Mouse (Mus musculus) hindbrain, embryonic 11.5 days (tissue): ENCODE results near the gene Idua. TPM values are rescaled to one million over a fixed set of nuclear protein-coding genes. Genes with fewer than 3 reads are reported as not detected.

Source experiments
- ATAC-seq: fragments of 200-750 bp; cut with Nextera tagmentation; 2 replicates; pipeline ENCODE4 v1.8.0; 2017; ENCODE audit warnings: mild to moderate bottlenecking, moderate TSS enrichment, moderate library complexity; ENCODE audit not compliant: low FRiP score
- DNase-seq: peaks from one replicate; pipeline ENCODE4 v3.0.0-alpha.2; 2015; ENCODE audit warnings: low spot score
- H3K27ac ChIP-seq: fragments of 300-500 bp; sonication (generic); 2 replicates; pipeline ENCODE4 v1.5.1; 2014; ENCODE audit warnings: mild to moderate bottlenecking, low read depth, low read length
- H3K27me3 ChIP-seq: fragments of 300-500 bp; sonication (generic); 2 replicates; pipeline ENCODE4 v1.6.1; 2014; ENCODE audit warnings: mild to moderate bottlenecking, low read length, moderate library complexity, mixed read lengths; ENCODE audit not compliant: control insufficient read depth, insufficient read depth
- H3K36me3 ChIP-seq: fragments of 300-500 bp; sonication (generic); 2 replicates; pipeline ENCODE4 v1.6.1; 2014; ENCODE audit warnings: mild to moderate bottlenecking, low read length, moderate library complexity, mixed read lengths; ENCODE audit not compliant: control insufficient read depth, insufficient read depth
- H3K4me1 ChIP-seq: fragments of 300-500 bp; sonication (generic); replicated peaks from 2 replicates; pipeline ENCODE4 v1.6.1; 2014; ENCODE audit warnings: low read length, mixed read lengths; ENCODE audit not compliant: control insufficient read depth, insufficient read depth
- H3K4me2 ChIP-seq: fragments of 300-500 bp; sonication (generic); replicated peaks from 2 replicates; pipeline ENCODE4 v1.6.1; 2014; ENCODE audit warnings: mild to moderate bottlenecking, low read depth, low read length
- H3K4me3 ChIP-seq: fragments of 300-500 bp; sonication (generic); 2 replicates; pipeline ENCODE4 v1.5.1; 2014; ENCODE audit warnings: low read depth, low read length
- H3K9ac ChIP-seq: fragments of 300-500 bp; sonication (generic); 2 replicates; pipeline ENCODE4 v1.6.1; 2014; ENCODE audit warnings: low read depth, low read length
- H3K9me3 ChIP-seq: fragments of 300-500 bp; sonication (generic); 2 replicates; pipeline ENCODE4 v1.6.1; 2016; ENCODE audit warnings: low read length; ENCODE audit not compliant: control insufficient read depth
- WGBS: fragments of 180-500 bp; shearing (Covaris S2); extraction: QIAGEN DNeasy Blood & Tissue Kit; methylation state at CpG from one replicate; pipeline ENCODE4 v1.1.7; 2014; 5-methylcytosine and 5-hydroxymethylcytosine counted together
- polyA plus RNA-seq: library from polyadenylated mRNA; unstranded; fragments of >200 nt; fragmentation: Nextera tagmentation; extraction: Ambion mirVana; gene quantifications from 2 replicates; pipeline ENCODE4 v1.2.1, GENCODE M21; 2014

The Idua gene
- polyA plus RNA-seq, 1 experiment from 2014 or later: 8.7 TPM

DNA sequence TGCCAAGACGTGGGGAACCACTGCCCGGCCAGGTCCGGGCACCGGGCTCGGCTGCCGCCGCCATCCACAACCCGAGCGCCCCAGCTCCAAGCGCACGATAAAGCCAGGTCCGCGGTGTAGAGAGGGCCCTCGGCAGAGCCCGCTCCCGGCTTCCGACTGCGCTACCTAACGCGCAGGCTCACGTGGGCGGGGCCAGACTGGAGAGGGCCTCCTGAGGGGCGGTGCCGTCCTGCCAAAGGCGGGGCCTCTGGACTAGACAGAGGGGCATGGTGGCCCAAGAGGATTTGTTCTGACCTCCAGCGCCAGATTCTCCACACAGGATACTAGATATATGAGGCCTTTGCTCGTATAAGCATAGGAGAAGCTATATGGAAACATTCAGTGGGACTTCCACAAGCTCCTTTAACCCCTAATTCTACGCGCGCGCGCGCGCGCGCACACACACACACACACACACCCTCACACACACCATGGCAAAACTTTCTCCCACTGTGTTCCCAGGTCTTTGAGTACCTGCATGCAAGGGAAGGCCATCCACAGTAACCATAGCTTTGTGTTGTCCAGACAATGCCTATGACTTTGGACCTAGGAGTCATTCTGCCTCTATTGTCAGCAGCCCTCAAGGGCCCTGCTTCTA, 619 bp downstream of the Idua start:
- Histone ChIP-seq H3K9me3 (no peaks in the 10 kb centered on the region), H3K4me2 (peak overlapping the region; percentile 91), H3K9ac (peak overlapping the region; percentile 83), H3K36me3 (no peaks in the 10 kb centered on the region), H3K4me1 (0 out of 2 replicates have a peak, but pooled peaks cover 5% of the 10 kb centered on the region), H3K4me3 (peak overlapping the region; percentile 78), H3K27ac (no peak overlapping the region), H3K27me3 (no peaks in the 10 kb centered on the region)
- ATAC-seq: peak; percentile 99
- WGBS: 12% methylated on average over 36 of the region's 36 CpGs
- DNase-seq: peak; percentile 94

GRCm38 (mm10) chr5:108662772-108663171, 2.6 kb downstream of the Idua start:
- Histone ChIP-seq H3K27ac (no peak overlapping the region), H3K27me3 (no peaks in the 10 kb centered on the region), H3K36me3 (no peaks in the 10 kb centered on the region), H3K4me2 (no peak overlapping the region), H3K4me1 (0 out of 2 replicates have a peak, but pooled peaks cover 5% of the 10 kb centered on the region), H3K9ac (no peak overlapping the region), H3K9me3 (no peaks in the 10 kb centered on the region), H3K4me3 (no peak overlapping the region)
- WGBS: 81% methylated on average over 4 of the region's 4 CpGs
- DNase-seq: no peak
- ATAC-seq: no peak

GRCm38 (mm10) chr5:108665066-108665465, 4.9 kb downstream of the Idua start:
- no peak for DNase-seq
- Histone ChIP-seq H3K4me3 (no peak overlapping the region), H3K4me2 (no peak overlapping the region), H3K27ac (no peak overlapping the region), H3K36me3 (no peaks in the 10 kb centered on the region), H3K27me3 (no peaks in the 10 kb centered on the region), H3K4me1 (0 out of 2 replicates have a peak, but pooled peaks cover 4% of the 10 kb centered on the region), H3K9ac (no peak overlapping the region), H3K9me3 (no peaks in the 10 kb centered on the region)
- 52% methylated on average over 3 of the region's 3 CpGs for WGBS
- ATAC-seq: no peak

DNA sequence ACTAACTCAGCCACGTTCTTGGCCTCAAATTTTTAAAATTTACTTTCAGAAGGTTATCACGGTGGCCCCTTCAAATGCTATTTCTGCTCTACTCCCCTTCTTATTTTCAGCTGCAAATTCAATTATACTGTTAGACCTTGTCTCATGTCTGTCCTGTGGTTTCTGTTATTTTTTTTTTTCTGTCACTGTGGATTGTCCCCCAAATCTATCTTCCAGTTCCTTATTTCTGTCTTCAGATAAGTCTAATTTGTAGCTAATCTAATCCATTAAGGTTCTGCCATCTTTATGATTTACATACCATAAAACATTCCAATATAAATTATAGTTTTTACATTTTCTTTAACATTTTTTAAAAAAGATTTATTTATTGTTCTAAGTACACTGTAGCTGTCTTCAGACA, 7.2 kb downstream of the Idua start:
- Histone ChIP-seq H3K4me3 (no peak overlapping the region), H3K36me3 (no peaks in the 10 kb centered on the region), H3K9me3 (no peaks in the 10 kb centered on the region), H3K27ac (no peak overlapping the region), H3K4me2 (no peak overlapping the region), H3K27me3 (no peaks in the 10 kb centered on the region), H3K4me1 (0 out of 2 replicates have a peak, but pooled peaks cover 4% of the 10 kb centered on the region), H3K9ac (no peak overlapping the region)
- DNase-seq (no peak), ATAC-seq (no peak)
- 89% methylated on average over 2 of the region's 2 CpGs for WGBS

DNA sequence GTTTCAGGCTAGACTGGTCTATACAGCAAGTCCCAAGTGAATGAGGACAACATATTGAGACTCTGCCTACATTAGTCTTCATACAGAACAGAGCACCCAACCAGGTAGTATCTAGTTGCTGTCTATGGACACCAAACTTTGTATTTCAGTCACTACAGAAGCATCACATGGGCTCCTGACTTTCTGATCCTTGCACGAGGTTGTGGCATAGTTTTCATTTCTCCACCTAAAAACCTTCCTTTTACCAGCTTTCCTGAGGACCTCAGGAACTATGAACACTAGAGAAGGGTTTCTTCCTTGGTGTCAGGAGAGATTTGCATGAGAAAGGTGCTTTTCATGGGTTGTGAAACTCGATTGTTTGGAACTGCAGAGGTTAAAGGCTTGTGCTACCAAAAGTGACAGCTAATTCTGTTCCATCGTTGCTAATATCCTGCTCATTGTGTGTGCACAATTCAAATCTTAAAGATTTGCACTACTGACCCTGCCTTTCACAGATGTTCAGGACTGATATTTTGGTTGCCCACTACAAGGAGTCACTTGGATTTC, 8.3 kb downstream of the Idua start:
- H3K9ac ChIP-seq: peak overlapping the region; percentile 70
- H3K4me2 ChIP-seq: peak overlapping the region; percentile 75
- 0 out of 2 replicates have a peak, but pooled peaks cover 4% of the 10 kb centered on the region for H3K4me1 ChIP-seq
- H3K36me3 ChIP-seq: no peaks in the 10 kb centered on the region
- DNase-seq: peak; percentile 24
- peak overlapping the region; percentile 51 for H3K4me3 ChIP-seq
- no peaks in the 10 kb centered on the region for H3K27me3 ChIP-seq
- WGBS: 18% methylated on average over 3 of the region's 3 CpGs
- no peaks in the 10 kb centered on the region for H3K9me3 ChIP-seq
- no peak overlapping the region for H3K27ac ChIP-seq
- no peak for ATAC-seq

DNA sequence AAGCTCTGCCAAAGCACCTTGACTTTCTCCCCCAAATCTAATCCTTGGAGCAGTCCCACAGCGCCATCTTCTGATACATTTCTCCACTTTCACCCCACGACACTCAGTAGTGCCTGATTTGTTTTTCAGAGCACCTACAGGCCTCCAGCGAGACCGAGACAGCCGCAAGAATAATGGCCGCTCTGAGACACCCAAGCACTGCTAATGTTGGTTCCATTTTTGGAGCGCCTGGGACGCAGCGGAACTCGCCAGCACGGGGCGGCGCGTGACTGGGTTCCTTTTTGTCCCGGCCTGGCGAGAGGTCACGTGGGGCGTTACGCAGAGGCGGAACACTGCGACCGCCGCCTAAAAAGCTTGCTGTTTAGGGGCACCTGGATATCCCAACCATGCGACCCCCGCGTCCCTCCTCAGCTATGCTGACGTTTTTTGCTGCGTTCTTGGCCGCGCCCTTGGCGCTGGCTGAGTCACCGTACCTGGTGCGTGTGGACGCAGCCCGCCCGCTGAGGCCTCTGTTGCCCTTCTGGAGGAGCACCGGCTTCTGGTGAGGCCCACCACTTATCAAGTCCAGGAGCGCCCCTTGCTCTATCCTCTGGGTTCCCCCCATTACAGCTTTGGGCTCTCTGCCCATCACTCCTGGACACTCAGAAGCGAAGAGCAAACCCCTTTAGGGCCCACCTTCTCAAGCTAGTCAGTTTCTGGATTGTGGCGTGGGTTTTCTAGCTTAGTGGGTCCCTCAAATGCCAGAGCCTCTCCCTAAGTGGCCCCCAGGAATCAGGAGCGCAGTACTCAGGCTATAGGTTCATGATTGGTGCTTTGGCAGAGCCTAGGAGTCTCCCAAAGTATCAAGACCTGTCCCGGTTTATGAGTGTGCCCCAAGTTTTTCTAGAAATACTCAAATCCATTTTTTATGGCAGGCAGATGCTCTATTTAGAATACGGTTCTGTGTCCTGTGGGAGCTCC, 9.1 kb downstream of the Idua start, which contains the start of gene Dgkq:
TSS of gene Dgkq (minus strand) at position 696 of the 960 bp plus-strand sequence.
- peak within 1 kb of the TSS; percentile 70 for H3K9ac ChIP-seq
- H3K36me3 ChIP-seq: no peaks in the 10 kb centered on the region
- H3K9me3 ChIP-seq: no peaks in the 10 kb centered on the region
- 7% methylated on average over 40 of the region's 43 CpGs for WGBS
- DNase-seq (peak; percentile 85), ATAC-seq (peak; percentile 86)
- H3K27me3 ChIP-seq: no peaks in the 10 kb centered on the region
- H3K27ac ChIP-seq: peak within 1 kb of the TSS; percentile 68
- peak within 1 kb of the TSS; percentile 75 for H3K4me2 ChIP-seq
- H3K4me3 ChIP-seq: peak within 1 kb of the TSS; percentile 51
- 0 out of 2 replicates have a peak, but pooled peaks cover 4% of the 10 kb centered on the region for H3K4me1 ChIP-seq

DNA sequence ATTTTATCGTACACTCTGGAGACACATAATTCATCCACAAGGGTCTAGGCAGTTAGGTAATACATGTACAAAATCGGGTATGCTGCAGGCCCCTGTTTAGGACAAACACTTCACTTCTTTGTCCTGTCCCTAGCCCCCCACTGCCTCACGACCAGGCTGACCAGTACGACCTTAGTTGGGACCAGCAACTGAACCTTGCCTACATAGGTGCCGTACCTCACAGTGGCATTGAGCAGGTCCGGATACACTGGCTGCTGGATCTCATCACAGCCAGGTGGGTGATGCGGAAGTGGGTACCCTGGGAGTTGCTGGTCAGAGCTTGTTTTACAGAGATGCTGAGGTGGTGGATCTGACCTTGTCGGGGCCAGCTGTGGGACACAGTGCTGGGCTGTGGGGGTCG, 9.9 kb downstream of the Idua start:
- no peaks in the 10 kb centered on the region for H3K36me3 ChIP-seq
- WGBS: 82% methylated on average over 9 of the region's 9 CpGs
- H3K4me2 ChIP-seq: no peak overlapping the region
- H3K27me3 ChIP-seq: no peaks in the 10 kb centered on the region
- H3K27ac ChIP-seq: no peak overlapping the region
- H3K4me1 ChIP-seq: 0 out of 2 replicates have a peak, but pooled peaks cover 4% of the 10 kb centered on the region
- no peak overlapping the region for H3K9ac ChIP-seq
- ATAC-seq (peak; percentile 31), DNase-seq (no peak)
- no peaks in the 10 kb centered on the region for H3K9me3 ChIP-seq
- peak overlapping the region; percentile 51; the same call in 1 of the 2 replicates for H3K4me3 ChIP-seq

DNA sequence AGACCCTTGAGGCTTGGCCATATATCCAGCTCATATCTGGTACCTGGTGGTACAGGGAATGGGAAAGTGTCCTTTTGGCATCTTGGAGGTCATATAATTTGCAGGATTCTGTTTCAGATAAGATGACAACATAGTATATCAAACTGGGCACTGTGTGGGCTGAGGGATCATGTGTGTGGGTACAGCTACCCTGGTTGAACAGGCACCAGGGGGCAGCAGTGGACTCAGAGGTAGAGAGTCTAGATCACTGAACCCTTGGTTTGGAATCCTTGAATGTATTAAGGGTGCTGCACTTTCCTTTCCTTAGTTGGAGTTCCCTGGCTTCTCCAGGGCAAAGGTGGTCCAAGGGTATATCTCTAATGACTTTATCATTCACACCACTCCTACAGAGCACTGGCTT, 10.7 kb downstream of the Idua start:
- Histone ChIP-seq H3K36me3 (no peaks in the 10 kb centered on the region), H3K4me2 (no peak overlapping the region), H3K9ac (no peak overlapping the region), H3K27ac (no peak overlapping the region), H3K4me1 (0 out of 2 replicates have a peak, but pooled peaks cover 4% of the 10 kb centered on the region), H3K4me3 (no peak overlapping the region), H3K27me3 (no peaks in the 10 kb centered on the region), H3K9me3 (no peaks in the 10 kb centered on the region)
- DNase-seq (peak; percentile 50), ATAC-seq (no peak)
